Mouse (Mus musculus): Measurements from ENCODE around the gene Ttll3. TPM values are rescaled to one million over a fixed set of nuclear protein-coding genes. Genes with fewer than 3 reads are reported as not detected.

Gene Ttll3
- total and polyA plus RNA-seq, 3 experiments, result 5.7 to 11.2 TPM; not detected in 1

- no peak overlapping the region for H3K27ac ChIP-seq (ENCODE audit: control insufficient read depth, low read depth, low read length)
- peak; percentile 64 for DNase-seq (ENCODE audit: low read depth, low spot score)
These were observed 37.4 kb upstream of the Ttll3 start for GRCm38 (mm10) chr6:113351653-113352052.

GRCm38 (mm10) chr6:113352820-113353219, 36.2 kb upstream of the Ttll3 start:
- Histone ChIP-seq H3K9ac (ENCODE audit: control insufficient read depth, low read depth, low read length, poor library complexity, severe bottlenecking) (no peak overlapping the region), H3K79me2 (ENCODE audit: control insufficient read depth, insufficient read depth, low read length, poor library complexity) (no peaks in the 10 kb centered on the region), H3K9me3 (replicated peaks; ENCODE audit: insufficient read depth, low read length) (no peaks in the 10 kb centered on the region), H3K27me3 (ENCODE audit: control insufficient read depth in 1 of 2, insufficient read depth in 2 of 2, low read length in 2 of 2) (no peaks in the 10 kb centered on the region), H3K4me1 (ENCODE audit: control insufficient read depth in 1 of 2, insufficient read depth in 2 of 2, low read length in 2 of 2) (peaks cover 2 to 6% of the 10 kb centered on the region in 2 experiments), H3K27ac (ENCODE audit: control insufficient read depth, low read depth, low read length) (no peak overlapping the region), H3K4me3 (ENCODE audit: control insufficient read depth in 1 of 2, insufficient read depth in 1 of 2, low read depth in 2 of 2, low read length in 2 of 2) (no peak overlapping the region), H3K36me3 (ENCODE audit: control insufficient read depth in 1 of 2, insufficient read depth in 2 of 2, low read length in 2 of 2) (peaks cover 0 to 8% of the 10 kb centered on the region in 2 experiments; a peak in 2 of 4 replicates)
- DNase-seq (ENCODE audit: low read depth, low spot score), result no peak
- TF ChIP-seq ZKSCAN1 (IDR thresholded peaks at IDR 0.05; ENCODE audit: low read depth, low read length) (no peak), MYC (IDR thresholded peaks at IDR 0.05; ENCODE audit: low read depth, low read length) (no peak), MAFK (IDR thresholded peaks at IDR 0.05; ENCODE audit: borderline replicate concordance, low read depth, low read length) (no peak), SMC3 (IDR thresholded peaks at IDR 0.05; ENCODE audit: low read depth, low read length) (no peak), SIN3A (IDR thresholded peaks at IDR 0.05; ENCODE audit: low read length) (no peak), POLR2AphosphoS5 (IDR thresholded peaks at IDR 0.05; ENCODE audit: borderline replicate concordance, low read depth, low read length) (no peak)

More at GRCm38 (mm10) chr6:113351653-113352052, 37.4 kb upstream of the Ttll3 start:
- peaks cover 2 to 6% of the 10 kb centered on the region in 2 experiments for H3K4me1 ChIP-seq (ENCODE audit: control insufficient read depth in 1 of 2, insufficient read depth in 2 of 2, low read length in 2 of 2)
- peak overlapping the region; percentile 42 for H3K9ac ChIP-seq (ENCODE audit: control insufficient read depth, low read depth, low read length, poor library complexity, severe bottlenecking)
- no peaks in the 10 kb centered on the region for H3K9me3 ChIP-seq (replicated peaks; ENCODE audit: insufficient read depth, low read length)
- no peaks in the 10 kb centered on the region for H3K79me2 ChIP-seq (ENCODE audit: control insufficient read depth, insufficient read depth, low read length, poor library complexity)
- peaks cover 0 to 8% of the 10 kb centered on the region in 2 experiments; a peak in 2 of 4 replicates for H3K36me3 ChIP-seq (ENCODE audit: control insufficient read depth in 1 of 2, insufficient read depth in 2 of 2, low read length in 2 of 2)
- 0 out of 2 replicates have a peak, but pooled peaks have one; percentile 45 for TF ChIP-seq MYC (IDR thresholded peaks at IDR 0.05; ENCODE audit: low read depth, low read length)
- TF ChIP-seq EP300 (IDR thresholded peaks at IDR 0.05; ENCODE audit: low read depth in 1 of 2, low read length in 2 of 2), result 0 out of 4 replicates have a peak, but pooled peaks of 1 of the 2 experiments have one; percentile 30
- TF ChIP-seq ZKSCAN1 (IDR thresholded peaks at IDR 0.05; ENCODE audit: low read depth, low read length), result no peak
- 0 out of 2 replicates have a peak, but pooled peaks have one; percentile 18 for TF ChIP-seq TBP (IDR thresholded peaks at IDR 0.05; ENCODE audit: low read depth, low read length)
- TF ChIP-seq SIN3A (IDR thresholded peaks at IDR 0.05; ENCODE audit: low read length), result no peak
- TF ChIP-seq GABPA (IDR thresholded peaks at IDR 0.05; ENCODE audit: low read depth, low read length), result no peak
- TF ChIP-seq GATA1 (IDR thresholded peaks at IDR 0.05; ENCODE audit: low read depth, low read length), result peak; percentile 56
- TF ChIP-seq MXI1 (IDR thresholded peaks at IDR 0.05; ENCODE audit: low read depth, low read length), result peak; percentile 51
- no peak for TF ChIP-seq KAT2A (conservative IDR thresholded peaks at IDR 0.05; ENCODE audit: low read depth, low read length)
- TF ChIP-seq ZC3H11A (IDR thresholded peaks at IDR 0.05; ENCODE audit: low read depth, low read length), result no peak
- peak; percentile 55; the same call in 1 of the 2 replicates for TF ChIP-seq MAX (IDR thresholded peaks at IDR 0.05; ENCODE audit: low read length)
- TF ChIP-seq E2F4 (IDR thresholded peaks at IDR 0.05; ENCODE audit: borderline replicate concordance, low read depth, low read length), result no peak
- H3K4me3 ChIP-seq (ENCODE audit: control insufficient read depth in 1 of 2, insufficient read depth in 1 of 2, low read depth in 2 of 2, low read length in 2 of 2), result peak overlapping the region; percentile 1 to 42; a peak in 3 of 4 replicates
- H3K27me3 ChIP-seq (ENCODE audit: control insufficient read depth in 1 of 2, insufficient read depth in 2 of 2, low read length in 2 of 2), result no peaks in the 10 kb centered on the region
